Mouse (Mus musculus) common myeloid progenitor, adult 5-6 weeks (primary cell): ENCODE results near the gene Myo6. TPM values are rescaled to one million over a fixed set of nuclear protein-coding genes. Genes with fewer than 3 reads are reported as not detected.
A peak's percentile ranks its signal among the peaks of the same experiment; 100 is the strongest.
"Not testable (repeated sequence)": the region's sequence is repeated elsewhere in the genome, so short reads cannot be mapped to it uniquely, and the experiment has no call there.

Source experiments
- ATAC-seq: replicated peaks from 2 replicates; pipeline ENCODE4 v1.8.0; 2016; ENCODE audit warnings: low read depth, mild to moderate bottlenecking, moderate TSS enrichment, inconsistent platforms; ENCODE audit not compliant: poor library complexity, severe bottlenecking
- total RNA-seq: library from RNA; stranded (forward); fragments of 200-1000, 187-1606 nt; gene quantifications from 2 replicates; pipeline ENCODE4 v1.2.3, GENCODE M21; 2017

Myo6 gene
- total RNA-seq, 1 experiment from 2014 or later = 6.8 TPM

- ATAC-seq = no peak
These were observed 117.6 kb downstream of the Myo6 start for GRCm38 (mm10) chr9:80282426-80282825.

- no peak for ATAC-seq
These were observed 119.8 kb downstream of the Myo6 start for GRCm38 (mm10) chr9:80284539-80285174.

GRCm38 (mm10) chr9:80286845-80287244 lies 122.0 kb downstream of the Myo6 start:
- ATAC-seq = peak; percentile 68

GRCm38 (mm10) chr9:80293056-80293584 lies 128.3 kb downstream of the Myo6 start:
- ATAC-seq = peak; percentile 78

GRCm38 (mm10) chr9:80296086-80296485 lies 131.3 kb downstream of the Myo6 start:
- no peak for ATAC-seq

GRCm38 (mm10) chr9:80299031-80299430 lies 134.2 kb downstream of the Myo6 start:
- ATAC-seq = no peak

GRCm38 (mm10) chr9:80303518-80303917 lies 138.7 kb downstream of the Myo6 start:
- ATAC-seq = peak; percentile 50; the same call in 1 of the 2 replicates

- no peak for ATAC-seq
These were observed 141.6 kb downstream of the Myo6 start for GRCm38 (mm10) chr9:80306390-80306789.

GRCm38 (mm10) chr9:80306853-80307252 lies 142.0 kb downstream of the Myo6 start:
- no peak for ATAC-seq

GRCm38 (mm10) chr9:80307629-80308028 lies 142.8 kb downstream of the Myo6 start:
- no peak for ATAC-seq

GRCm38 (mm10) chr9:80313610-80314009 lies 148.8 kb downstream of the Myo6 start:
- no peak for ATAC-seq

GRCm38 (mm10) chr9:80315922-80316321 lies 151.1 kb downstream of the Myo6 start:
- ATAC-seq = no peak

- ATAC-seq = peak; percentile 84
These were observed 153.2 kb downstream of the Myo6 start for GRCm38 (mm10) chr9:80318027-80318426.

GRCm38 (mm10) chr9:80321051-80321887 lies 156.4 kb downstream of the Myo6 start:
- ATAC-seq = not testable (repeated sequence)

- peak; percentile 94 for ATAC-seq
These were observed 167.3 kb downstream of the Myo6 start for GRCm38 (mm10) chr9:80332153-80332552.

- ATAC-seq = no peak
These were observed 168.6 kb downstream of the Myo6 start for GRCm38 (mm10) chr9:80333466-80333865.

- no peak for ATAC-seq
These were observed 169.3 kb downstream of the Myo6 start for GRCm38 (mm10) chr9:80333998-80334605.

GRCm38 (mm10) chr9:80335660-80336357 lies 171.0 kb downstream of the Myo6 start:
- no peak for ATAC-seq

GRCm38 (mm10) chr9:80338026-80338425 lies 173.2 kb downstream of the Myo6 start:
- no peak for ATAC-seq

GRCm38 (mm10) chr9:80340927-80341326 lies 176.1 kb downstream of the Myo6 start:
- no peak for ATAC-seq
